Comparison of ENCODE assay signal across 8 mouse cellular contexts in the genomic region with DNA sequence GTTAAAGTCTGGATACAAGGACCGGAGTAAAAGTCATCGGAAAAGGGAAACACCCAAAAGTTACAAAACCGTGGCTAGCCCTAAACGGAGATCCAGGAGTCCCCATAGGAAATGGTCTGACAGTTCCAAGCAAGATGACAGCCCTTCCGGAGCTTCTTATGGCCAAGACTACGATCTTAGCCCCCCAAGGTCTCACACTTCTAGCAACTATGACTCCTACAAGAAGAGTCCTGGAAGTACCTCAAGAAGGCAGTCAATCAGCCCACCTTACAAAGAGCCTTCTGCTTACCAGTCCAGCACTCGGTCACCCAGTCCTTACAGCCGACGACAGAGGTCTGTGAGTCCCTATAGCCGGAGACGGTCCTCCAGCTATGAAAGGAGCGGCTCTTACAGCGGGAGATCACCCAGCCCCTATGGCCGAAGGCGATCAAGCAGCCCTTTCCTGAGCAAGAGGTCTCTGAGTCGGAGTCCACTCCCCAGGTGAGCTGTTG. TPM values are rescaled to one million over a fixed set of nuclear protein-coding genes. Genes with fewer than 3 reads are reported as not detected.
DNase-seq lines count a peak whose midpoint lies in the region; ATAC-seq and TF ChIP-seq lines count a peak whose summit lies in the region.

No protein-coding gene starts in this region.

- no peak for TF ChIP-seq EP300 in MEL (IDR thresholded peaks at IDR 0.05; ENCODE audit: low read depth in 1 of 2, low read length in 2 of 2)

- TF ChIP-seq RAD21 in MEL (IDR thresholded peaks at IDR 0.05; ENCODE audit: low read depth, low read length) = no peak

- TF ChIP-seq POLR2A in MEL (IDR thresholded peaks at IDR 0.05; ENCODE audit: control insufficient read depth in 1 of 2, insufficient read depth in 1 of 2, low read depth in 1 of 2, low read length in 2 of 2, poor library complexity in 1 of 2) = no peak

- no peaks in the 10 kb centered on the region for H3K27me3 ChIP-seq in MEL (ENCODE audit: control insufficient read depth in 1 of 2, insufficient read depth in 2 of 2, low read length in 2 of 2)
- H3K27me3 ChIP-seq in forebrain, embryonic 11.5 days (ENCODE audit: control insufficient read depth, insufficient read depth, low read length) = no peaks in the 10 kb centered on the region
- H3K27me3 ChIP-seq in hindbrain, embryonic 16.5 days (replicated peaks; ENCODE audit: control insufficient read depth, insufficient read depth, low read length) = no peaks in the 10 kb centered on the region
- H3K27me3 ChIP-seq in liver, embryonic 12.5 days (replicated peaks) = no peaks in the 10 kb centered on the region

- intact Hi-C loops in left cerebral cortex, postnatal 4 days (cut with DNase I) = no loop called here

- H3K9ac ChIP-seq in MEL (ENCODE audit: control insufficient read depth, low read depth, low read length, poor library complexity, severe bottlenecking) = peak overlapping the region; percentile 94
- H3K9ac ChIP-seq in forebrain, embryonic 11.5 days (ENCODE audit: low read length) = peak overlapping the region; percentile 98
- peak overlapping the region; percentile 93 for H3K9ac ChIP-seq in hindbrain, embryonic 16.5 days (ENCODE audit: low read depth, low read length)
- peak overlapping the region; percentile 99 for H3K9ac ChIP-seq in liver, embryonic 12.5 days

- ATAC-seq in forebrain, embryonic 11.5 days (replicated peaks; ENCODE audit: low FRiP score) = no peak
- no peak for ATAC-seq in hindbrain, embryonic 16.5 days
- peak; percentile 24; the same call in 1 of the 2 replicates for ATAC-seq in liver, embryonic 12.5 days

- peaks cover 40% of the 10 kb centered on the region for H3K79me2 ChIP-seq in MEL (ENCODE audit: control insufficient read depth, insufficient read depth, low read length, poor library complexity)

- peak overlapping the region; percentile 29 to 96 for H3K4me3 ChIP-seq in MEL (ENCODE audit: control insufficient read depth in 1 of 2, insufficient read depth in 1 of 2, low read depth in 2 of 2, low read length in 2 of 2)
- peak overlapping the region; percentile 91 for H3K4me3 ChIP-seq in forebrain, embryonic 11.5 days (ENCODE audit: low read depth, low read length)
- H3K4me3 ChIP-seq in hindbrain, embryonic 16.5 days (ENCODE audit: low read length) = peak overlapping the region; percentile 99
- peak overlapping the region; percentile 94 for H3K4me3 ChIP-seq in liver, embryonic 12.5 days

- H3K36me3 ChIP-seq in MEL (ENCODE audit: control insufficient read depth in 1 of 2, insufficient read depth in 2 of 2, low read length in 2 of 2) = peaks cover 11 to 29% of the 10 kb centered on the region in 2 experiments
- H3K36me3 ChIP-seq in forebrain, embryonic 11.5 days (ENCODE audit: control insufficient read depth, insufficient read depth, low read length) = no peaks in the 10 kb centered on the region
- H3K36me3 ChIP-seq in hindbrain, embryonic 16.5 days (ENCODE audit: control insufficient read depth, insufficient read depth, low read length) = no peaks in the 10 kb centered on the region
- peaks cover 26% of the 10 kb centered on the region for H3K36me3 ChIP-seq in liver, embryonic 12.5 days

- peaks cover 0 to 12% of the 10 kb centered on the region in 2 experiments for H3K4me1 ChIP-seq in MEL (ENCODE audit: control insufficient read depth in 1 of 2, insufficient read depth in 2 of 2, low read length in 2 of 2)
- H3K4me1 ChIP-seq in forebrain, embryonic 11.5 days (replicated peaks; ENCODE audit: control insufficient read depth, insufficient read depth, low read length) = peaks cover 3% of the 10 kb centered on the region; the same call in 1 of the 2 replicates
- peaks cover 23% of the 10 kb centered on the region for H3K4me1 ChIP-seq in hindbrain, embryonic 16.5 days (ENCODE audit: control insufficient read depth, insufficient read depth, low read depth, low read length)
- peaks cover 35% of the 10 kb centered on the region for H3K4me1 ChIP-seq in liver, embryonic 12.5 days

- under 1% methylated on average over 16 of the region's 16 CpGs for WGBS in forebrain, embryonic 11.5 days
- WGBS in hindbrain, embryonic 16.5 days = 0% methylated on average over 16 of the region's 16 CpGs
- WGBS in liver, embryonic 12.5 days (ENCODE audit: insufficient replicate concordance) = under 1% methylated on average over 16 of the region's 16 CpGs

- H3K4me2 ChIP-seq in forebrain, embryonic 11.5 days (ENCODE audit: low read depth, low read length, severe bottlenecking) = peak overlapping the region; percentile 89
- peak overlapping the region; percentile 90 for H3K4me2 ChIP-seq in hindbrain, embryonic 16.5 days (ENCODE audit: low read length)
- peak overlapping the region; percentile 83 for H3K4me2 ChIP-seq in liver, embryonic 12.5 days

- TF ChIP-seq CTCF in MEL (IDR thresholded peaks at IDR 0.05 in 2 of 3, conservative IDR thresholded peaks at IDR 0.05 in 1 of 3; ENCODE audit: control insufficient read depth in 1 of 3, insufficient read depth in 1 of 3, low read depth in 2 of 3, low read length in 3 of 3, poor library complexity in 1 of 3, severe bottlenecking in 1 of 3) = no peak

- DNase-seq in B cell, adult 2 months = peak; percentile 17 to 19
- DNase-seq in MEL (ENCODE audit: low read depth, low spot score) = peak; percentile 65
- no peak for DNase-seq in forebrain, embryonic 11.5 days (ENCODE audit: low spot score)
- peak; percentile 36 for DNase-seq in neural tube, embryonic 10.5 days (ENCODE audit: extremely low spot score, low spot score)
- DNase-seq in right cerebral cortex, postnatal 36 days (ENCODE audit: low spot score in 2 of 2) = no peak
- DNase-seq in left cerebral cortex, postnatal 4 days = no peak

- H3K9me3 ChIP-seq in MEL (replicated peaks; ENCODE audit: insufficient read depth, low read length) = no peaks in the 10 kb centered on the region
- H3K9me3 ChIP-seq in forebrain, embryonic 11.5 days (ENCODE audit: control insufficient read depth, low read length) = no peaks in the 10 kb centered on the region
- H3K9me3 ChIP-seq in hindbrain, embryonic 16.5 days (ENCODE audit: control insufficient read depth, low read length) = no peaks in the 10 kb centered on the region
- no peaks in the 10 kb centered on the region for H3K9me3 ChIP-seq in liver, embryonic 12.5 days (replicated peaks)

- peak overlapping the region; percentile 30 for H3K27ac ChIP-seq in MEL (ENCODE audit: control insufficient read depth, low read depth, low read length)
- H3K27ac ChIP-seq in forebrain, embryonic 11.5 days (ENCODE audit: low read depth, low read length) = no peak overlapping the region
- no peak overlapping the region; the same call in 1 of the 2 replicates for H3K27ac ChIP-seq in hindbrain, embryonic 16.5 days (ENCODE audit: low read depth, low read length)
- H3K27ac ChIP-seq in liver, embryonic 12.5 days = peak overlapping the region; percentile 100

TF ChIP-seq in MEL, 35 proteins besides CTCF, POLR2A, EP300 and RAD21:
- TF ChIP-seq E2F4 (IDR thresholded peaks at IDR 0.05; ENCODE audit: borderline replicate concordance, low read depth, low read length) (no peak), CHD1 (IDR thresholded peaks at IDR 0.05; ENCODE audit: low read depth, low read length) (0 out of 2 replicates have a peak, but pooled peaks have one; percentile 17), TBP (IDR thresholded peaks at IDR 0.05; ENCODE audit: low read depth, low read length) (0 out of 2 replicates have a peak, but pooled peaks have one; percentile 22)
TF ChIP-seq in MEL: peak in this region for 2.

RNA-seq across cellular contexts. Expression of gene Cdk12, which starts 1.1 kb away (rescaled TPM):
- total RNA-seq in MEL (2012; rRNA removed) = 34.3 and 35.2 TPM in 2 replicates
- 10 to 100 TPM; 34.6 to 45.5 TPM for polyA plus RNA-seq in MEL (2012; ENCODE audit: insufficient read depth in 1 of 2, insufficient read length in 2 of 2, low read depth in 1 of 2, low replicate concordance in 2 of 2, missing spikeins in 1 of 2)
- 16.1 and 18.2 TPM in 2 replicates for polyA plus RNA-seq in forebrain, embryonic 11.5 days (2014; fragmentation: Nextera tagmentation; extraction: Ambion mirVana)
- polyA plus RNA-seq in hindbrain, embryonic 16.5 days (2015; fragmentation: Nextera tagmentation; extraction: Ambion mirVana) = 6.1 and 7.7 TPM in 2 replicates
- 8.6 and 9.0 TPM in 2 replicates for polyA plus RNA-seq in liver, embryonic 12.5 days (2016; fragmentation: Nextera tagmentation; extraction: Ambion mirVana)
- total RNA-seq in left cerebral cortex, postnatal 4 days (2021) = 10 to 100 TPM; 38.9 to 39.1 TPM

RNA-seq across cellular contexts. Expression of gene Med1, which starts 10.9 kb away (rescaled TPM):
- total RNA-seq in MEL (2012; rRNA removed) = 39.9 and 43.6 TPM in 2 replicates
- polyA plus RNA-seq in MEL (2012; ENCODE audit: insufficient read depth in 1 of 2, insufficient read length in 2 of 2, low read depth in 1 of 2, low replicate concordance in 2 of 2, missing spikeins in 1 of 2) = 100 to 1,000 TPM in 1 of 2 experiments, 10 to 100 TPM in 1; 58.6 to 122 TPM
- polyA plus RNA-seq in forebrain, embryonic 11.5 days (2014; fragmentation: Nextera tagmentation; extraction: Ambion mirVana) = 75.5 and 81.7 TPM in 2 replicates
- polyA plus RNA-seq in hindbrain, embryonic 16.5 days (2015; fragmentation: Nextera tagmentation; extraction: Ambion mirVana) = 48.7 and 52.6 TPM in 2 replicates
- 40.5 and 41.8 TPM in 2 replicates for polyA plus RNA-seq in liver, embryonic 12.5 days (2016; fragmentation: Nextera tagmentation; extraction: Ambion mirVana)
- 10 to 100 TPM; 52.1 to 52.2 TPM for total RNA-seq in left cerebral cortex, postnatal 4 days (2021)

RNA-seq across cellular contexts. Expression of gene Fbxl20, which starts 53.8 kb away (rescaled TPM):
- 4.4 and 6.0 TPM in 2 replicates for total RNA-seq in MEL (2012; rRNA removed)
- polyA plus RNA-seq in MEL (2012; ENCODE audit: insufficient read depth in 1 of 2, insufficient read length in 2 of 2, low read depth in 1 of 2, low replicate concordance in 2 of 2, missing spikeins in 1 of 2) = 1 to 10 TPM in 1 of 2 experiments, not detected in 1; 10.0 TPM
- polyA plus RNA-seq in forebrain, embryonic 11.5 days (2014; fragmentation: Nextera tagmentation; extraction: Ambion mirVana) = 19.4 and 33.4 TPM in 2 replicates
- polyA plus RNA-seq in hindbrain, embryonic 16.5 days (2015; fragmentation: Nextera tagmentation; extraction: Ambion mirVana) = 20.9 and 26.3 TPM in 2 replicates
- polyA plus RNA-seq in liver, embryonic 12.5 days (2016; fragmentation: Nextera tagmentation; extraction: Ambion mirVana) = 10.2 and 11.1 TPM in 2 replicates
- 10 to 100 TPM; 24.4 to 27.5 TPM for total RNA-seq in left cerebral cortex, postnatal 4 days (2021)

Comparison
In these comparisons a context has a peak if more than half of its experiments do, and no peak if none do; other contexts are left out.
1. DNase-seq: peak in B cell, adult 2 months (2 of 2), MEL (single experiment) and neural tube, embryonic 10.5 days (single experiment); none in forebrain, embryonic 11.5 days (single experiment), right cerebral cortex, postnatal 36 days (0 of 2) and left cerebral cortex, postnatal 4 days (single experiment).
2. H3K27ac ChIP-seq: peak in MEL (single experiment) and liver, embryonic 12.5 days (single experiment); none in forebrain, embryonic 11.5 days (single experiment) and hindbrain, embryonic 16.5 days (single experiment).
3. Peak in every context shown above with its lines, with median percentiles within 50 percentile points of each other: H3K4me3 ChIP-seq, H3K9ac ChIP-seq and H3K4me2 ChIP-seq.